Mouse (Mus musculus) neural tube, embryonic 15.5 days (tissue): ENCODE results near the gene Wrb. TPM values are rescaled to one million over a fixed set of nuclear protein-coding genes. Genes with fewer than 3 reads are reported as not detected.
A peak's percentile ranks its signal among the peaks of the same experiment; 100 is the strongest.

Experiments used
- ATAC-seq: fragments of 200-750 bp; cut with Nextera tagmentation; 2 replicates; pipeline ENCODE4 v1.8.0; 2017; ENCODE audit warnings: mild to moderate bottlenecking, moderate TSS enrichment, moderate library complexity; ENCODE audit not compliant: low FRiP score
- H3K27ac ChIP-seq: fragments of 300-500 bp; sonication (generic); replicated peaks from 2 replicates; pipeline ENCODE4 v1.5.1; 2015; ENCODE audit warnings: mild to moderate bottlenecking, inconsistent platforms
- H3K27me3 ChIP-seq: fragments of 300-500 bp; sonication (generic); replicated peaks from 2 replicates; pipeline ENCODE4 v1.6.1; 2015; ENCODE audit warnings: inconsistent platforms
- H3K36me3 ChIP-seq: fragments of 300-500 bp; sonication (generic); 2 replicates; pipeline ENCODE4 v1.6.1; 2015; ENCODE audit warnings: inconsistent platforms
- H3K4me1 ChIP-seq: fragments of 300-500 bp; sonication (generic); 2 replicates; pipeline ENCODE4 v1.6.1; 2015; ENCODE audit warnings: inconsistent platforms
- H3K4me2 ChIP-seq: fragments of 300-500 bp; sonication (generic); 2 replicates; pipeline ENCODE4 v1.6.1; 2015; ENCODE audit warnings: inconsistent platforms, mild to moderate bottlenecking, moderate library complexity
- H3K4me3 ChIP-seq: fragments of 300-500 bp; sonication (generic); replicated peaks from 2 replicates; pipeline ENCODE4 v1.5.1; 2015; ENCODE audit warnings: mild to moderate bottlenecking, inconsistent platforms
- H3K9ac ChIP-seq: fragments of 300-500 bp; sonication (generic); replicated peaks from 2 replicates; pipeline ENCODE4 v1.6.1; 2015; ENCODE audit warnings: mild to moderate bottlenecking, inconsistent platforms
- H3K9me3 ChIP-seq: fragments of 300-500 bp; sonication (generic); replicated peaks from 2 replicates; pipeline ENCODE4 v1.6.1; 2016; ENCODE audit warnings: inconsistent platforms
- WGBS: fragments of 180-500 bp; shearing (Covaris S2); methylation state at CpG from one replicate; pipeline ENCODE4 v1.1.7; 2015; ENCODE audit warnings: mixed read lengths; 5-methylcytosine and 5-hydroxymethylcytosine counted together
- polyA plus RNA-seq: library from polyadenylated mRNA; unstranded; fragments of >200 nt; fragmentation: Nextera tagmentation; extraction: Ambion mirVana; gene quantifications from 2 replicates; pipeline ENCODE4 v1.2.1, GENCODE M21; 2015

Gene Wrb
- polyA plus RNA-seq, 1 experiment from 2014 or later = 199 TPM

- ATAC-seq = peak; percentile 68
- Histone ChIP-seq H3K36me3 (peaks cover 11% of the 10 kb centered on the region), H3K27ac (peak overlapping the region; percentile 79), H3K9ac (peak overlapping the region; percentile 76), H3K9me3 (no peaks in the 10 kb centered on the region), H3K4me3 (peak overlapping the region; percentile 50), H3K27me3 (no peaks in the 10 kb centered on the region), H3K4me2 (peak overlapping the region; percentile 92), H3K4me1 (peaks cover 35% of the 10 kb centered on the region)
- under 1% methylated on average over 64 of the region's 67 CpGs for WGBS
Measured at GRCm38 (mm10) chr16:96159091-96159731, 14.0 kb downstream of the Wrb start.

DNA sequence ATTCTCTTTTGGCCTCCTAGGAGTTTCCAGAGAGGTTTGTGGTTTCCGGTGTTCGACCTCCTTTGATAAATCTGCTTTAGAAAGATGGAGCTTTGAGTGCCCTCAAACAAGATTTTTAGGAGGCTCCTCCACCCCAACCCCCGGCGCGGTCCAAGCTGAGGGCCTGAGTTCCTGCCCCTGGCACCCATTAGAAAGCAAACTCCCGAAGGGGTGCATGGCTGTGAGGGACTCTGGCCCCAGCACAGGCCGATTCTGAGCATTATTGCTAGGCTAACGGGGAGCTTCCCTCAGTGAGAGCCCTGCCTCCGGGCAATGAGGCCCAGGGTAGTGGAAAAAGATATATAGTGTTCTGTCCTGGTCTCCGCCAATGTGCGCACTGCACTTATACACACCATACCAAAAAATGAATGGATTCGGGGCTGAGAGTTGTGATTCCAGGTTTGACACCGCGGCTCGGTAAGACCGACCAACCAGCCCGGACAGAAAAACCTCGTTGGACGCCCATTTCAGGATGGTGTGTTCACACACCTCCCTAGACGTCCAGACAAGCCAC, 14.7 kb downstream of the Wrb start:
- H3K27me3 ChIP-seq = no peaks in the 10 kb centered on the region
- H3K9ac ChIP-seq = peak overlapping the region; percentile 76
- peak overlapping the region; percentile 50 for H3K4me3 ChIP-seq
- H3K36me3 ChIP-seq = peaks cover 4% of the 10 kb centered on the region; the same call in 1 of the 2 replicates
- H3K27ac ChIP-seq = peak overlapping the region; percentile 79
- H3K4me1 ChIP-seq = peaks cover 35% of the 10 kb centered on the region
- 78% methylated on average over 20 of the region's 20 CpGs for WGBS
- no peaks in the 10 kb centered on the region for H3K9me3 ChIP-seq
- H3K4me2 ChIP-seq = peak overlapping the region; percentile 92
- ATAC-seq = 0 out of 2 replicates have a peak, but pooled peaks have one; percentile 1

- no peak overlapping the region for H3K27ac ChIP-seq
- H3K4me2 ChIP-seq = no peak overlapping the region
- H3K27me3 ChIP-seq = no peaks in the 10 kb centered on the region
- H3K4me3 ChIP-seq = no peak overlapping the region
- 82% methylated on average over 1 of the region's 1 CpGs for WGBS
- H3K36me3 ChIP-seq = no peaks in the 10 kb centered on the region
- ATAC-seq = no peak
- no peak overlapping the region for H3K9ac ChIP-seq
- H3K9me3 ChIP-seq = no peaks in the 10 kb centered on the region
- H3K4me1 ChIP-seq = peaks cover 35% of the 10 kb centered on the region
Measured at GRCm38 (mm10) chr16:96160927-96161326, 15.7 kb downstream of the Wrb start.

GRCm38 (mm10) chr16:96161336-96161735, 16.1 kb downstream of the Wrb start:
- H3K4me3 ChIP-seq = no peak overlapping the region
- no peaks in the 10 kb centered on the region for H3K27me3 ChIP-seq
- H3K4me1 ChIP-seq = peaks cover 35% of the 10 kb centered on the region
- no peak overlapping the region for H3K4me2 ChIP-seq
- no peak for ATAC-seq
- no peak overlapping the region for H3K9ac ChIP-seq
- 95% methylated on average over 4 of the region's 4 CpGs for WGBS
- no peaks in the 10 kb centered on the region for H3K9me3 ChIP-seq
- H3K36me3 ChIP-seq = no peaks in the 10 kb centered on the region
- H3K27ac ChIP-seq = no peak overlapping the region

DNA sequence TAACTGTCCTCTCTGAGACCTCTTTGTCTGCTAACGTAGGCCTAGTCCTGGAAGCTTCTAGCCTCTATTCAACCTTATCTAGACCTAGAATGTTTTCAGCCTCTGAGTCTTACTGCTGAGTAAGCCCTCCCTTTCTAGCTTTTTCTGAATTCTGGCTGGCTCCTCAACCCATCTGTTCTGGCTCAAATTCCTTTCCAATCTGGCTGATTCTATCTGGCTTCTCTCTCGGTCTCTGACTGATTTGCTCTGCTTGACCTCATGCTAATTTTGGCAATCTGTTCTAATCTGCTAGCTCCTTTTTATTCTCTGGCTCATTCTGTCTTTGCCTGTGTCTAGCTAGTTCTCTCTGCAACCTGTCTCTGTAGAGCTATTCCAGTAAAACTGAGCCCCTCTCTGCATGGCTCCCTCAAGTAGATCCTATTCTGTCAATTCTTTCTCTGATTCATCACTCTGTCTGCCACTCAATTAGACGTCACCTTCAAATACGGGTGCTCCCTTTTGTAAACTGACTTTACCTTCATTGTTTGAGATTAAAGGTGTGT, 20.6 kb downstream of the Wrb start:
- WGBS = 77% methylated on average over 4 of the region's 4 CpGs
- H3K4me1 ChIP-seq = no peaks in the 10 kb centered on the region
- H3K27me3 ChIP-seq = no peaks in the 10 kb centered on the region
- no peak overlapping the region for H3K4me2 ChIP-seq
- ATAC-seq = no peak
- no peaks in the 10 kb centered on the region for H3K9me3 ChIP-seq
- no peaks in the 10 kb centered on the region for H3K36me3 ChIP-seq
- no peak overlapping the region for H3K27ac ChIP-seq
- no peak overlapping the region for H3K4me3 ChIP-seq
- no peak overlapping the region for H3K9ac ChIP-seq

DNA sequence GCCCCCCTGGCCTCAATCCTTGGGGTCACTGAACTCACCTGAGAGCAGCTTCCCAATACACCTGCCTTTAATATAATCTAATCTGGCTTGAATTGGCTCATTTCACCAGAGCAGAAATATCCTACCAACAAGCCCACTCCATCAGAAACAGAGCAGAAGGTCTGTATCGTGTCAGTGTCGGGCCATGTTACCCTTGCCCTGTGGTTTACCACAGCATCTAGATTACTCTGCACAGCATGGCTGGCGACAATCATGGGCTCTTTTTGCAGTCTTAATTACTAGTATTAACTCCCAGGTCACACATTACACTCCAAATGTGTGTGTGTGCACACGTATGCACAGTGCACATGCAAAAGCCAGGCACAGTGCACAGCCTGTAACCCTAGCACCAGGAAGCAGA, 23.6 kb downstream of the Wrb start:
- H3K4me1 ChIP-seq = no peaks in the 10 kb centered on the region
- no peaks in the 10 kb centered on the region for H3K27me3 ChIP-seq
- ATAC-seq = no peak
- no peak overlapping the region for H3K4me3 ChIP-seq
- WGBS = 78% methylated on average over 4 of the region's 4 CpGs
- H3K4me2 ChIP-seq = no peak overlapping the region
- H3K27ac ChIP-seq = no peak overlapping the region
- no peak overlapping the region for H3K9ac ChIP-seq
- H3K36me3 ChIP-seq = no peaks in the 10 kb centered on the region
- H3K9me3 ChIP-seq = no peaks in the 10 kb centered on the region

- no peak for ATAC-seq
- Histone ChIP-seq H3K36me3 (no peaks in the 10 kb centered on the region), H3K4me2 (no peak overlapping the region), H3K4me3 (no peak overlapping the region), H3K9ac (no peak overlapping the region), H3K27me3 (no peaks in the 10 kb centered on the region), H3K27ac (no peak overlapping the region), H3K4me1 (no peaks in the 10 kb centered on the region), H3K9me3 (no peaks in the 10 kb centered on the region)
- WGBS = 70% methylated on average over 8 of the region's 8 CpGs
Measured at GRCm38 (mm10) chr16:96173648-96174047, 28.4 kb downstream of the Wrb start.

DNA sequence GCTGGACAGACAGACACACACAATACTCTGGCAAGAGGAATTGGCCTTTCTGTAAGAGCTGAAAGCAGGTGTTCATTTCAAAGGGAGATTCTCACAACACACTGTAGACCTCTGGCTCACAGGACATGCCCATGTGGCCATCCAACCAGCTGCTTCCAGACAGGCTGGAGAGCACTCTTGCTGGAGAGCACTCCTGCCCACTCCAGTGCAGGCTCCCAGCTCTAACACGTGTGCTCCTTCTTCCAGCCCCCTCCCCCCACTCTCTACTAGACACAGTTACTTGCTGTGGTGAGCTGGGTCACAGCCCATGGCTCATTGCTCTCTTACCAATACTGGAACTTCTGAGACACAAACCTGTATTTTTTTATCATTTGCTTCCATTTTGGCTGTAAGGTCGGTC, 30.2 kb downstream of the Wrb start:
- ATAC-seq = no peak
- 49% methylated on average over 2 of the region's 2 CpGs for WGBS

DNA sequence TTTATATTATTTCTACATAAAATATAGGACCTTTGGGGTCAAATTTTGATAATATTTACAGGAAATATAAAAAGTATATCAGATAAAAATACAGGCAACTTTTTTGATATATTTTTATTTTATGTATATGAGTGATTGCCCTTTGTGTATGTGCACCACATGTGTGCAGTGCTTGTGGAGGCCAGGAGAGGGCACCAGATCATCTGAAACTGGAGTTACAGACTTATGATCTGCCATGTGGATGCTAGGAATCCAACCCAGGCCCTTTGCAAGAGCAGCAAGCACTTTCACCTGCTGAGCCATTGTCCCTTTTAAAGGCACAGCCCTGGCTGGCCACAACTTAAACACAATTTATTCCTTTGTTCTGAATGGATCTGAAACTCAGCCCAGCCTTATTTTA, 33.9 kb downstream of the Wrb start:
- ATAC-seq = no peak

More for the DNA sequence above, 30.2 kb downstream of the Wrb start:
- no peak overlapping the region for H3K4me3 ChIP-seq
- no peak overlapping the region for H3K27ac ChIP-seq
- H3K4me1 ChIP-seq = no peaks in the 10 kb centered on the region
- H3K36me3 ChIP-seq = no peaks in the 10 kb centered on the region
- no peaks in the 10 kb centered on the region for H3K9me3 ChIP-seq
- H3K27me3 ChIP-seq = no peaks in the 10 kb centered on the region
- H3K4me2 ChIP-seq = no peak overlapping the region
- no peak overlapping the region for H3K9ac ChIP-seq

DNA sequence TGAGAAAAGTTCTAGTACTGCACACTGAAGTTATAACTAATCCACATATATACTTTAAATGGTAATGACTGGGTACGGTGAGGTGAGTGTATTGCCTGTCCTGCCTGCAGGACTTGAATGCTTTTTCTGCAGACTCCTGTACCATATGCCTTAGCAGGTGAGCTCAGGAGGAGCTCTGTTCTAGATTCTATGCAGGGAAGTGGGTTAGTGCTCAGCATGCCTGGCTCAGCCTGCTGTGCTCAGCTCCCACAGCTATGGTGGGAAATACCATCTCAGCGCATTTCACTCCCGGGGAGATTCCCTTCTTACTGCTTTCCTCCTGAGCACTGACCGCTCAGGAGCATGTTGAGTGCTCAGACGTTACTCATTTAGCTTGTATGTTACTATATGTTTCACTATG, 42.4 kb downstream of the Wrb start:
- ATAC-seq = no peak
- H3K4me2 ChIP-seq = no peak overlapping the region
- peaks cover 14% of the 10 kb centered on the region for H3K4me1 ChIP-seq
- no peaks in the 10 kb centered on the region for H3K9me3 ChIP-seq
- no peak overlapping the region for H3K27ac ChIP-seq
- no peak overlapping the region for H3K4me3 ChIP-seq
- 81% methylated on average over 5 of the region's 5 CpGs for WGBS
- H3K36me3 ChIP-seq = no peaks in the 10 kb centered on the region
- H3K27me3 ChIP-seq = no peaks in the 10 kb centered on the region
- H3K9ac ChIP-seq = no peak overlapping the region

More for the DNA sequence above, 33.9 kb downstream of the Wrb start:
- Histone ChIP-seq H3K36me3 (no peaks in the 10 kb centered on the region), H3K9ac (no peak overlapping the region), H3K9me3 (no peaks in the 10 kb centered on the region), H3K27me3 (no peaks in the 10 kb centered on the region), H3K4me1 (no peaks in the 10 kb centered on the region), H3K4me3 (no peak overlapping the region), H3K4me2 (no peak overlapping the region), H3K27ac (no peak overlapping the region)

DNA sequence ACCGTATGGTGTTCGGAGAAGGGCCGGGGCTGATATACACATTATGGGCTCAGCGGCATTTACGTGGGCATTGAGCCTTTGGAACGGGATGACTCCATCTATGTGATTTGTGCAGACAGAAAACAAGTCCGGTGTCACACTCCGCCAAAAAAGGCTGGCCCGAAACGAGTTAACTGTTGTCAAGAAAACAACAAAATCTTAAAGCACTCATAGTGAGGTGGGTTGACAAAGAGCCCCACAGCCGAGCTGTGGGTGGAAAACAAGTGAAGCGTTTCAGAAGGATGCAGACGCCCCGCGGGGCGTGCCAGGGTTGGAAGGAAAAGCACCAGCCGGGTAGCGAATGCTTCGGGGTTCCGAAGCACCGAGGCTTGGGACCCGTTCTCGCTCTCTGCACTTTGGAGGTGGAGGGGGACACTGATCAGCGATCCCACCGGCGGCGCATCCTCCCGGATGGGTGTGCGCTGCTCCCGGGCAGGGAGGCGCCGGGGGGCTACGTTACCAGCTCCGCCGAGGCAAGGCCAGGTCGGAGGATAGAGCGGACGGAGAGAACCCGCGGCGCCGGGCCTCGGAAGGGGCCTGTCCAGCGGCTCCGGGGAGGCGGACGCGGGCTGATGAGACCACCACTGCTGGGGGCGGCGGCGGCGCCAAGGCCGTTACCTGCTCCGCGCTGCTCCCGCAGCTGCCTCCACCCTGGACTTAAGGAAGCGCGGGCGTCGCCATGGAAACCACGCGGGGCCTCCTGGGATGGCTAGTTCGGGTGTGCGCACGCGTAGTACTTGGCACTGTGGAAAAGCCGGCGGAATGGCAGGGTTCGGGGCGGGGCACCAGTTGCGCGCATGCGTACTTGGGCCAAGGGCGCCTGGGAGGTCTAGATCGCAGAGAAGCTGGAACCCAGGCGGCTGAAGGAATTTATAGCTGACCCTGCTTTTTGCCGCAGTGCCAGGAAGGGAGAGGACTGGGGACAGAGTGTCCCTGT, 46.6 kb downstream of the Wrb start, which contains the start of gene Lca5l:
Gene Lca5l (minus strand): TSS at position 741 of the 976 bp plus-strand sequence.
- H3K9me3 ChIP-seq = no peaks in the 10 kb centered on the region
- WGBS = under 1% methylated on average over 77 of the region's 77 CpGs
- H3K4me2 ChIP-seq = peak within 1 kb of the TSS; percentile 84
- ATAC-seq = peak; percentile 99
- no peaks in the 10 kb centered on the region for H3K36me3 ChIP-seq
- H3K4me3 ChIP-seq = peak within 1 kb of the TSS; percentile 90
- H3K27me3 ChIP-seq = no peaks in the 10 kb centered on the region
- H3K27ac ChIP-seq = peak within 1 kb of the TSS; percentile 90
- peak within 1 kb of the TSS; percentile 94 for H3K9ac ChIP-seq
- peaks cover 17% of the 10 kb centered on the region for H3K4me1 ChIP-seq
